Mouse (Mus musculus): Measurements from ENCODE around the gene Txndc8.

Txndc8 gene

GRCm38 (mm10) chr4:57957200-57958085 lies 51.5 kb downstream of the Txndc8 start:
- DNase-seq (ENCODE audit: extremely low read depth, low read depth, low spot score), result no peak

GRCm38 (mm10) chr4:57956029-57956960 lies 52.6 kb downstream of the Txndc8 start, which contains the start of gene Txn1:
Gene Txn1, minus strand, starts transcription at chr4:57956411.
- DNase-seq (ENCODE audit: extremely low read depth, low read depth, low spot score), result peak; percentile 92

GRCm38 (mm10) chr4:57955544-57955958 lies 53.4 kb downstream of the Txndc8 start:
- DNase-seq (ENCODE audit: extremely low read depth, low read depth, low spot score), result no peak

GRCm38 (mm10) chr4:57954991-57955390 lies 53.9 kb downstream of the Txndc8 start:
- no peak for DNase-seq (ENCODE audit: extremely low read depth, low read depth, low spot score)

GRCm38 (mm10) chr4:57954580-57954979 lies 54.3 kb downstream of the Txndc8 start:
- DNase-seq (ENCODE audit: extremely low read depth, low read depth, low spot score), result no peak

GRCm38 (mm10) chr4:57953796-57954195 lies 55.1 kb downstream of the Txndc8 start:
- DNase-seq (ENCODE audit: extremely low read depth, low read depth, low spot score), result no peak

GRCm38 (mm10) chr4:57952891-57953290 lies 56.0 kb downstream of the Txndc8 start:
- no peak for DNase-seq (ENCODE audit: extremely low read depth, low read depth, low spot score)

GRCm38 (mm10) chr4:57952416-57952815 lies 56.5 kb downstream of the Txndc8 start:
- no peak for DNase-seq (ENCODE audit: extremely low read depth, low read depth, low spot score)

- no peak for DNase-seq (ENCODE audit: extremely low read depth, low read depth, low spot score)
Observed at GRCm38 (mm10) chr4:57949866-57950265, 59.1 kb downstream of the Txndc8 start.

- no peak for DNase-seq (ENCODE audit: extremely low read depth, low read depth, low spot score)
Observed at GRCm38 (mm10) chr4:57947476-57947875, 61.4 kb downstream of the Txndc8 start.

- no peak for DNase-seq (ENCODE audit: extremely low read depth, low read depth, low spot score)
Observed at GRCm38 (mm10) chr4:57947036-57947435, 61.9 kb downstream of the Txndc8 start.

- no peak for DNase-seq (ENCODE audit: extremely low read depth, low read depth, low spot score)
Observed at GRCm38 (mm10) chr4:57942892-57943291, 66.0 kb downstream of the Txndc8 start.

- DNase-seq (ENCODE audit: extremely low read depth, low read depth, low spot score), result no peak
Observed at GRCm38 (mm10) chr4:57940631-57941030, 68.3 kb downstream of the Txndc8 start.

- peak; percentile 61 for DNase-seq (ENCODE audit: extremely low read depth, low read depth, low spot score)
Observed at GRCm38 (mm10) chr4:57937292-57937691, 71.6 kb downstream of the Txndc8 start.

- no peak for DNase-seq (ENCODE audit: extremely low read depth, low read depth, low spot score)
Observed at GRCm38 (mm10) chr4:57934181-57934580, 74.7 kb downstream of the Txndc8 start.
